Mouse (Mus musculus) adrenal gland, adult 18-20 months (tissue): ENCODE measurements at regions not wholly inside any gene's neighbourhood (a gene's known extent, or its start where the extent isn't known, plus 50 kb on each side); places are given as distances from the start of the nearest gene placed in this dataset.
A peak's percentile ranks its signal among the peaks of the same experiment; 100 is the strongest.

Source experiments
- DNase-seq, 2 experiments: peaks; one replicate each; pipeline ENCODE4 v3.0.0; 2021 to 2022; ENCODE audit warnings: low spot score in 2 of 2

- no peak for DNase-seq
These were observed 61.0 kb upstream of the Ptpn3 start for GRCm38 (mm10) chr4:57362652-57363051.

GRCm38 (mm10) chr4:57369736-57370373 is 64.2 kb upstream of the Palm2 start:
- peak; percentile 70 to 73 for DNase-seq

GRCm38 (mm10) chr4:57377872-57378271 is 56.2 kb upstream of the Palm2 start:
- DNase-seq: no peak

- DNase-seq: no peak
These were observed 53.8 kb upstream of the Palm2 start for GRCm38 (mm10) chr4:57380063-57380800.

GRCm38 (mm10) chr4:57381306-57381705 is 52.7 kb upstream of the Palm2 start:
- no peak for DNase-seq
